Mouse (Mus musculus) C2C12 (cell line): ENCODE results near the gene Kif1c.

Source experiments
- CEBPB ChIP-seq: IDR thresholded peaks from one replicate; pipeline ENCODE4 v1.6.1; 2011; ENCODE audit warnings: low read depth, mild to moderate bottlenecking, control low read depth, moderate library complexity
- CTCF ChIP-seq: IDR thresholded peaks from one replicate; pipeline ENCODE4 v1.5.1; 2011; ENCODE audit not compliant: control insufficient read depth, insufficient read depth, insufficient read length
- MAX ChIP-seq: IDR thresholded peaks from one replicate; pipeline ENCODE4 v1.6.1; 2011; ENCODE audit warnings: mild to moderate bottlenecking, control low read depth
- MYOD1 ChIP-seq: IDR thresholded peaks from one replicate; pipeline ENCODE4 v1.6.1; 2011; ENCODE audit warnings: low read depth; ENCODE audit not compliant: control insufficient read depth, insufficient read length
- MYOG ChIP-seq: IDR thresholded peaks from one replicate; pipeline ENCODE4 v1.6.1; 2011; ENCODE audit not compliant: control insufficient read depth, insufficient read length; ENCODE audit errors: extremely low read depth
- USF1 ChIP-seq: IDR thresholded peaks from one replicate; pipeline ENCODE4 v1.6.1; 2011; ENCODE audit warnings: low read depth, mild to moderate bottlenecking, control low read depth, moderate library complexity

GRCm38 (mm10) chr11:70755645-70756044 lies 55.3 kb downstream of the Kif1c start:
- TF ChIP-seq CEBPB (no peak), CTCF (peak; percentile 49), USF1 (no peak), MAX (no peak), MYOD1 (no peak), MYOG (no peak)
